Mouse (Mus musculus) midbrain, embryonic 10.5 days (tissue): ENCODE data around the gene Sertad2. TPM values are rescaled to one million over a fixed set of nuclear protein-coding genes. Genes with fewer than 3 reads are reported as not detected.

Experiments
- DNase-seq: peaks from one replicate; pipeline ENCODE4 v3.0.0-alpha.2; 2017; ENCODE audit warnings: low spot score
- H3K27ac ChIP-seq: fragments of 300-500 bp; sonication (generic); replicated peaks from 2 replicates; pipeline ENCODE4 v1.5.1; 2016; ENCODE audit warnings: mild to moderate bottlenecking
- H3K27me3 ChIP-seq: fragments of 300-500 bp; sonication (generic); 2 replicates; pipeline ENCODE4 v1.6.1; 2016; ENCODE audit warnings: low read depth, mild to moderate bottlenecking; ENCODE audit not compliant: poor library complexity, severe bottlenecking
- H3K36me3 ChIP-seq: fragments of 300-500 bp; sonication (generic); 2 replicates; pipeline ENCODE4 v1.6.1; 2016; ENCODE audit warnings: mild to moderate bottlenecking, moderate library complexity
- H3K4me1 ChIP-seq: fragments of 300-500 bp; sonication (generic); 2 replicates; pipeline ENCODE4 v1.6.1; 2016
- H3K4me3 ChIP-seq: fragments of 300-500 bp; sonication (generic); 2 replicates; pipeline ENCODE4 v1.5.1; 2016; ENCODE audit warnings: mild to moderate bottlenecking, moderate library complexity
- H3K9me3 ChIP-seq: fragments of 300-500 bp; sonication (generic); replicated peaks from 2 replicates; pipeline ENCODE4 v1.6.1; 2016; ENCODE audit warnings: mild to moderate bottlenecking
- WGBS: fragments of 180-500 bp; shearing (Covaris S2); methylation state at CpG from one replicate; pipeline ENCODE4 v1.1.7; 2016; 5-methylcytosine and 5-hydroxymethylcytosine counted together
- polyA plus RNA-seq: library from polyadenylated mRNA; unstranded; fragments of >200 nt; fragmentation: Nextera tagmentation; extraction: Ambion mirVana; gene quantifications from 2 replicates; pipeline ENCODE4 v1.2.1, GENCODE M21; 2016

Gene Sertad2
- polyA plus RNA-seq, 1 experiment from 2014 or later = 30.3 TPM

DNA sequence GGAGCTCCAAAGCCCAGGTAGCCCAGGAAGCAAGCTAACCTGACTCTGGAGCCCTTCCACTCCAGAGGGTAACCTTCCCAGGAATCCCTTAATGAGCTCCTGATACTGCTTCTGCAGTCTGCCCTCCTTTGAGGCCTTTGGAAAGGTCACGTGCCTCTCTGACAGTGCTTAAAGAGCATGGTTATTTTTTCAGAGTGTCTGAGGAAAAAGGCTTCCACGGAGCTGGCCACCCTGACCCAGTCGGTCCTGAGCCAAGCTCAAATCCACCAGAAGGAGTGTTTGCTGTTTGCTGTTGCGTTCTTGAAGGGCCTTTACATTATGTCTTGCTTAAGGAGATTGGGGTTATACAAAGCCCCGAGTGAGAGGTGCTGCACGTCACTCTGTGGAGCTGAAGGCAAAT lies 101.8 kb downstream of the Sertad2 start:
- DNase-seq = no peak
- no peaks in the 10 kb centered on the region for H3K27me3 ChIP-seq
- peaks cover 10% of the 10 kb centered on the region for H3K36me3 ChIP-seq
- H3K27ac ChIP-seq = peak overlapping the region; percentile 35
- peaks cover 95% of the 10 kb centered on the region for H3K4me1 ChIP-seq
- no peak overlapping the region for H3K4me3 ChIP-seq
- WGBS = 48% methylated on average over 6 of the region's 6 CpGs
- no peaks in the 10 kb centered on the region for H3K9me3 ChIP-seq

GRCm38 (mm10) chr11:20645521-20645920 lies 102.5 kb downstream of the Sertad2 start:
- no peak overlapping the region for H3K4me3 ChIP-seq
- H3K4me1 ChIP-seq = peaks cover 95% of the 10 kb centered on the region
- H3K9me3 ChIP-seq = no peaks in the 10 kb centered on the region
- H3K27ac ChIP-seq = peak overlapping the region; percentile 17; the same call in 1 of the 2 replicates
- peaks cover 10% of the 10 kb centered on the region for H3K36me3 ChIP-seq
- no peaks in the 10 kb centered on the region for H3K27me3 ChIP-seq
- WGBS = 79% methylated on average over 3 of the region's 3 CpGs
- DNase-seq = no peak

- Histone ChIP-seq H3K36me3 (peaks cover 10% of the 10 kb centered on the region), H3K4me3 (no peak overlapping the region), H3K4me1 (peaks cover 95% of the 10 kb centered on the region), H3K27ac (peak overlapping the region; percentile 84), H3K27me3 (no peaks in the 10 kb centered on the region), H3K9me3 (no peaks in the 10 kb centered on the region)
- WGBS = 52% methylated on average over 6 of the region's 6 CpGs
- no peak for DNase-seq
Measured at GRCm38 (mm10) chr11:20646142-20646541, 103.1 kb downstream of the Sertad2 start.

DNA sequence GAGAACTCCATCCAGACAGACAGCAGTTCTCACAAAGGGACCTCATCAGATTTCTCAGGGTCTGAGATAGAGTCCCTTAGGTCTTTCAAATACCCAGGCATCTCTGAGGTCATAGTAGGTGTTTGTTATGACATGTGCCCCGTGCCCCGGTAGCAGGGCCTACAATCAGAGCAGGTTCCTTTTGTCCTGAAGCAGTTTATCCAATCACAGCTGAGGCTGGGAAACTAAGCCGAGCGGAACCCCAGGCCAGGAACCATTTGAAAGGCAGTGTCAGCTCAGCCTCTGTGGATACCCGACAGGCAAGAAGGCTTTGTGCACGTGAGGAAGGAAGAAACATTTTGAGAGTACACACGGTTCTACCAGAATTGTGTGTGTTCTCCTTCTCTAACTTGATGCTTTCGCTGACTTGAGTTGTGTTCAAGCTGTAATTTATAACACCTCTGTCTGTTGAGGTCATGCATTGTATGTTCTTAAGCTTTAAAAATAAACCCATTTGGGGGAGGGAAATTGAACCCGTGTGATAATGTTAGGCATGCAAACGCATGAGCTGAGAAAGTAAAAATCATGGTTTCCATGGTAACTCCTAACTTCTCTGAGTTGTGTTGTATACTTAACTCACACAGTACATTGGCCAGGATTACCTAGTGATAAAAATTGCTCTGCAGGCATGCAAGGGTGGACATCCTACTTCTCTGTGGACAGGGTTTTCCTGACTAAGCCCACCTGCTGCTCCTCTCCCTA lies 104.1 kb downstream of the Sertad2 start:
- H3K9me3 ChIP-seq = no peaks in the 10 kb centered on the region
- H3K27ac ChIP-seq = peak overlapping the region; percentile 84
- 29% methylated on average over 10 of the region's 10 CpGs for WGBS
- H3K4me3 ChIP-seq = no peak overlapping the region
- DNase-seq = peak; percentile 65
- peaks cover 14% of the 10 kb centered on the region for H3K36me3 ChIP-seq
- peaks cover 97% of the 10 kb centered on the region for H3K4me1 ChIP-seq
- H3K27me3 ChIP-seq = no peaks in the 10 kb centered on the region

DNA sequence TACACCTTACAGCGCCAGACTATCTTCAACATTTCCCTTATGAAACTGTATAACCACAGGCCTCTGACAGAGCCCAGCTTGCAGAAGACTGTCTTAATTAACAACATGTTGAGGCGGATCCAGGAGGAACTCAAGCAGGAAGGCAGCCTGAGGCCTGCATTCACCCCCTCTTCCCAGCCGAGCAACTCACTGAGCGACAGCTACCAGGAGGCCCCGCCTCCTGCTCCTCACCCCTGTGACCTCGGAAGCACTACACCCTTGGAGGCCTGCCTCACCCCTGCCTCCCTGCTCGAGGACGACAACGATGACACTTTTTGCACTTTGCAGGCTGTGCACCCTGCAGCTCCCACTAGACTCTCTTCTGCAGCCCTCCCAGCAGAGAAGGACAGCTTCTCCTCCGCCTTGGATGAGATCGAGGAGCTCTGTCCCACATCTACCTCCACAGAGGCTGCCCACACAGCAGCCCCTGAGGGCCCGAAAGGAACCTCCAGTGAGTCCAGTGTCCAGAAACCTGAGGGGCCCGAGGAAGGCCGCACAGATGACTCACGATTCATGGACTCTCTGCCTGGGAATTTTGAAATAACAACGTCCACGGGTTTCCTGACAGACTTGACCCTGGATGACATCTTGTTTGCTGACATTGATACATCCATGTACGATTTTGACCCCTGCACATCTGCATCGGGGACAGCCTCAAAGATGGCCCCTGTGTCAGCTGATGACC lies 105.0 kb downstream of the Sertad2 start:
- H3K4me1 ChIP-seq = peaks cover 96% of the 10 kb centered on the region
- H3K9me3 ChIP-seq = no peaks in the 10 kb centered on the region
- H3K36me3 ChIP-seq = peaks cover 22% of the 10 kb centered on the region
- peak; percentile 68 for DNase-seq
- 41% methylated on average over 19 of the region's 19 CpGs for WGBS
- peak overlapping the region; percentile 18; the same call in 1 of the 2 replicates for H3K4me3 ChIP-seq
- H3K27ac ChIP-seq = peak overlapping the region; percentile 84
- no peaks in the 10 kb centered on the region for H3K27me3 ChIP-seq

DNA sequence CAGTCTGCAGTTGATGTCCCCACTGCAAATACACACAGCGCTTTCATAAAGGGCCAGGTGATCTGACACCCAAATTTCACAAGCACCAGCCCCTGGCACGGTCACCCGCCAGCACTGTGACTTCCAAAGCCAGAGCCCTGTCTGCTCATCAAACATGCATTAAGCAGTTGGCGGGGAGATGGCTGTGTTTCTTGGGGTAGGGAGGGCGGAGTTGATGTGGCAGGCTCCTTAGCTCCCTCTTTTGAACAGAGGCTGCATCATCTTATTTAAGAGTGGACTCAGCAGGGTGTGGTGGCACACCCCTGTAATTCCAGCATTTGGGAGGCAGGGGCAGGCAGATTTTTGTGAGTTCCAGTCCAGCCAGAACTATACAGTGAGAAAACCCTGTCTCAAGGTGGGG lies 106.4 kb downstream of the Sertad2 start:
- Histone ChIP-seq H3K27me3 (no peaks in the 10 kb centered on the region), H3K4me3 (peak overlapping the region; percentile 34), H3K9me3 (no peaks in the 10 kb centered on the region), H3K36me3 (peaks cover 31% of the 10 kb centered on the region), H3K27ac (peak overlapping the region; percentile 86), H3K4me1 (peaks cover 95% of the 10 kb centered on the region)
- peak; percentile 71 for DNase-seq
- 36% methylated on average over 5 of the region's 5 CpGs for WGBS

GRCm38 (mm10) chr11:20650006-20650639 lies 107.1 kb downstream of the Sertad2 start:
- H3K9me3 ChIP-seq = no peaks in the 10 kb centered on the region
- no peaks in the 10 kb centered on the region for H3K27me3 ChIP-seq
- H3K36me3 ChIP-seq = peaks cover 31% of the 10 kb centered on the region
- peak overlapping the region; percentile 86 for H3K27ac ChIP-seq
- peak overlapping the region; percentile 34 for H3K4me3 ChIP-seq
- H3K4me1 ChIP-seq = peaks cover 95% of the 10 kb centered on the region
- peak; percentile 83 for DNase-seq
- 27% methylated on average over 17 of the region's 17 CpGs for WGBS

DNA sequence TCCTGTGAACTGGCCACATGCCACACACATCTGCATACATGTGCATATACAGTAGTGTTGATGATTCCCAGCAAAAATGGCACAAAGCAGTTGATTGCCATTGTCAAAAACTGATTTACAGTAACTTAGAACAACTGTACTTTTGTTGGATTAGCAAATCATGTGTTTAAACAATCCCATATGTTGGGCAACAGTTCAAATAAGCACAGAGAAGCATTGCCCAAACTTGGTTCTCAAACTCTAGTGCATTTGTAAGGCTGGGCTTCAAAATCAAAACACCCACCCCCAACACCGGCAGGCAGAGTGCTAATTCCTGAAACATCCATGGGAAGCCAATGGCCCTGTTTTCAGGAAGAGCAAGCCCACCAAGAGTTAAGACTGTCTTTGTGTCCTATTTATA lies 108.1 kb downstream of the Sertad2 start:
- Histone ChIP-seq H3K4me3 (no peak overlapping the region), H3K9me3 (no peaks in the 10 kb centered on the region), H3K27me3 (no peaks in the 10 kb centered on the region), H3K36me3 (peaks cover 31% of the 10 kb centered on the region), H3K27ac (peak overlapping the region; percentile 86), H3K4me1 (peaks cover 95% of the 10 kb centered on the region)
- WGBS = 47% methylated on average over 1 of the region's 1 CpGs
- DNase-seq = no peak

- Histone ChIP-seq H3K36me3 (peaks cover 20% of the 10 kb centered on the region), H3K4me3 (peak overlapping the region; percentile 41), H3K9me3 (no peaks in the 10 kb centered on the region), H3K27me3 (no peaks in the 10 kb centered on the region), H3K27ac (peak overlapping the region; percentile 94), H3K4me1 (peaks cover 77% of the 10 kb centered on the region)
- 7% methylated on average over 18 of the region's 18 CpGs for WGBS
- peak; percentile 91 for DNase-seq
Measured at GRCm38 (mm10) chr11:20655795-20656710, 113.0 kb downstream of the Sertad2 start.

DNA sequence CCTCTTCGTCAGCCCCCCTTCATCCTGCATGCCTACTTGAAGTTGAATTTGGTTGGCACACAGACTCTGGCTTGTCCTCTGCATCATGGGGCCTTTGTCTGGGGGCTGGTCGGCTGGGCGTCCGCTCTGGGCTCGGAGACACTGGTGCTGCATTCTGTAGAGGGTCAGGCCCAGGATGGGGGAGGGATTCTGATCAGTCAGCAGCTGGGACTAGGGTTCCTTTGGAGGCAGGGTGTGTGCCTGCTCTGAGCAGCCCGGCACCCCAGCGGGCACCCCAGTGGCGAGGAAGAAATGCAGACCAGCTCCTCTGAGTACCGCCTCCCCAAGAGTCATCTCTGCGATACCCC lies 113.6 kb downstream of the Sertad2 start:
- Histone ChIP-seq H3K36me3 (peaks cover 17% of the 10 kb centered on the region), H3K27me3 (no peaks in the 10 kb centered on the region), H3K9me3 (no peaks in the 10 kb centered on the region), H3K27ac (peak overlapping the region; percentile 94), H3K4me3 (peak overlapping the region; percentile 41), H3K4me1 (peaks cover 77% of the 10 kb centered on the region)
- DNase-seq = peak; percentile 59
- 11% methylated on average over 10 of the region's 10 CpGs for WGBS

DNA sequence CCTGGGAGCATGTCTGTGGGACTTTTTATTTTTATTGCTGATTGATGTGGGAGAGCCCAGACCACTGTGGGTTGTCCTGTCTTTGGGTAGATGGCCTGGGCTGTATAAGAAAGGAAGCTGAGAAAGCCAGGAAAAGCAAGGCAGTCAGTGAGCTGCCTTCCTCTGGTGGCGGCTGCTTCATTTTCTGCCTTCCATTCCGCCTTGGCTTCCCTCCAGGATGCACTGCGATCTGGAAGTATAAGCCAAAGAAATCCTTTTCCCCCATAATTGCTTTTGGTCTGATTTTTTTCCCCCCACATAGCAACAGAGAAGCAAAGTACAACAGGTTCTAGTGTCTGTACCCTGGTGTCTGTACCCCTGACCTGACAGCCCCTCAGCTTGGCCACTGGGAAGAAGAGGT lies 116.0 kb downstream of the Sertad2 start:
- Histone ChIP-seq H3K27ac (peak overlapping the region; percentile 61; the same call in 1 of the 2 replicates), H3K36me3 (no peaks in the 10 kb centered on the region), H3K4me1 (peaks cover 82% of the 10 kb centered on the region), H3K27me3 (no peaks in the 10 kb centered on the region), H3K4me3 (no peak overlapping the region), H3K9me3 (no peaks in the 10 kb centered on the region)
- 96% methylated on average over 3 of the region's 3 CpGs for WGBS
- DNase-seq = no peak
